Mouse (Mus musculus): ENCODE data around the gene Gm42669.

GRCm38 (mm10) chr5:107488996-107489395 lies 18.4 kb upstream of the Gm42669 start:
- TF ChIP-seq CTCF (IDR thresholded peaks at IDR 0.05; ENCODE audit: borderline replicate concordance, control insufficient read depth, extremely low read depth, insufficient read depth, low read length, poor library complexity) (no peak), POLR2A (IDR thresholded peaks at IDR 0.05; ENCODE audit: control insufficient read depth, extremely low read depth, insufficient read depth, low read length, poor library complexity) (no peak)
